ENCODE assay signal across 8 mouse cellular contexts in genomic region chr15:79546410-79547288, GRCm38 (mm10). TPM values are rescaled to one million over a fixed set of nuclear protein-coding genes. Genes with fewer than 3 reads are reported as not detected.
A peak's percentile ranks its signal among the peaks of the same experiment; 100 is the strongest.
DNase-seq lines count a peak whose midpoint lies in the region; ATAC-seq and TF ChIP-seq lines count a peak whose summit lies in the region.

Gene Ddx17, minus strand, starts transcription at chr15:79546741.

- peaks cover 19% of the 10 kb centered on the region for H3K4me1 ChIP-seq in embryonic facial prominence, embryonic 13.5 days
- H3K4me1 ChIP-seq in heart, adult 2 months (ENCODE audit: control insufficient read depth, insufficient read depth, low read length) = no peaks in the 10 kb centered on the region; the same call in 1 of the 2 replicates
- H3K4me1 ChIP-seq in limb, embryonic 13.5 days = peaks cover 23% of the 10 kb centered on the region
- peaks cover 27% of the 10 kb centered on the region for H3K4me1 ChIP-seq in midbrain, embryonic 16.5 days (ENCODE audit: control insufficient read depth, insufficient read depth, low read length)

- peak; percentile 92 for TF ChIP-seq POLR2A in heart, adult 2 months (IDR thresholded peaks at IDR 0.05; ENCODE audit: insufficient read depth, low read depth, low read length)

- peak; percentile 27; the same call in 1 of the 2 replicates for TF ChIP-seq EP300 in heart, adult 2 months (IDR thresholded peaks at IDR 0.05; ENCODE audit: insufficient read depth, low read depth, low read length)

- peaks cover 3% of the 10 kb centered on the region for H3K79me2 ChIP-seq in heart, adult 2 months (replicated peaks; ENCODE audit: control insufficient read depth, insufficient read depth, low read length)

- peaks cover 28% of the 10 kb centered on the region for H3K36me3 ChIP-seq in embryonic facial prominence, embryonic 13.5 days
- peaks cover 30% of the 10 kb centered on the region for H3K36me3 ChIP-seq in heart, adult 2 months (ENCODE audit: control insufficient read depth, insufficient read depth, low read length)
- H3K36me3 ChIP-seq in limb, embryonic 13.5 days = peaks cover 27% of the 10 kb centered on the region
- peaks cover 15% of the 10 kb centered on the region for H3K36me3 ChIP-seq in midbrain, embryonic 16.5 days (ENCODE audit: control insufficient read depth, insufficient read depth, low read length)

- peak; percentile 98 for ATAC-seq in embryonic facial prominence, embryonic 13.5 days (ENCODE audit: insufficient number of reproducible peaks, insufficient read depth, low FRiP score, low TSS enrichment, low read depth)
- ATAC-seq in limb, embryonic 13.5 days (ENCODE audit: low FRiP score, low read depth) = peak; percentile 97
- ATAC-seq in midbrain, embryonic 16.5 days = peak; percentile 97

- peak within 1 kb of the TSS; percentile 91 for H3K4me3 ChIP-seq in embryonic facial prominence, embryonic 13.5 days
- H3K4me3 ChIP-seq in heart, adult 2 months = peak within 1 kb of the TSS; percentile 98
- peak within 1 kb of the TSS; percentile 94 for H3K4me3 ChIP-seq in limb, embryonic 13.5 days
- H3K4me3 ChIP-seq in midbrain, embryonic 16.5 days (ENCODE audit: low read depth, low read length) = peak within 1 kb of the TSS; percentile 89

- WGBS in embryonic facial prominence, embryonic 13.5 days = 2% methylated on average over 84 of the region's 84 CpGs
- 3% methylated on average over 84 of the region's 84 CpGs for WGBS in heart, adult 2 months
- 3% methylated on average over 84 of the region's 84 CpGs for WGBS in limb, embryonic 13.5 days
- 2% methylated on average over 84 of the region's 84 CpGs for WGBS in midbrain, embryonic 16.5 days

- intact Hi-C loops in heart, adult 2 months (cut with DNase I) = loop anchor here (2.0 kb wide), 1 partner anchor 30 kb away; the partner anchor contains the start of gene Kdelr3

- peak within 1 kb of the TSS; percentile 99 for H3K9ac ChIP-seq in embryonic facial prominence, embryonic 13.5 days
- H3K9ac ChIP-seq in heart, adult 2 months (ENCODE audit: low read depth, low read length) = peak within 1 kb of the TSS; percentile 94
- H3K9ac ChIP-seq in limb, embryonic 13.5 days = peak within 1 kb of the TSS; percentile 97
- peak within 1 kb of the TSS; percentile 99 for H3K9ac ChIP-seq in midbrain, embryonic 16.5 days (ENCODE audit: low read depth, low read length)

- peak within 1 kb of the TSS; percentile 98 for H3K27ac ChIP-seq in embryonic facial prominence, embryonic 13.5 days
- peak within 1 kb of the TSS; percentile 100 for H3K27ac ChIP-seq in heart, adult 2 months
- H3K27ac ChIP-seq in limb, embryonic 13.5 days = peak within 1 kb of the TSS; percentile 98
- peak within 1 kb of the TSS; percentile 100 for H3K27ac ChIP-seq in midbrain, embryonic 16.5 days (ENCODE audit: low read length)

- no peaks in the 10 kb centered on the region for H3K27me3 ChIP-seq in embryonic facial prominence, embryonic 13.5 days
- no peaks in the 10 kb centered on the region; the same call in 1 of the 2 replicates for H3K27me3 ChIP-seq in heart, adult 2 months (ENCODE audit: control insufficient read depth, insufficient read depth, low read length)
- peaks cover 3% of the 10 kb centered on the region; the same call in 1 of the 2 replicates for H3K27me3 ChIP-seq in limb, embryonic 13.5 days
- no peaks in the 10 kb centered on the region for H3K27me3 ChIP-seq in midbrain, embryonic 16.5 days (ENCODE audit: control insufficient read depth, insufficient read depth, low read depth, low read length)

- TF ChIP-seq CTCF in heart, adult 2 months (IDR thresholded peaks at IDR 0.05) = no peak

- peak within 1 kb of the TSS; percentile 81 for H3K4me2 ChIP-seq in embryonic facial prominence, embryonic 13.5 days
- peak within 1 kb of the TSS; percentile 91 for H3K4me2 ChIP-seq in limb, embryonic 13.5 days (replicated peaks)
- H3K4me2 ChIP-seq in midbrain, embryonic 16.5 days (ENCODE audit: low read length) = peak within 1 kb of the TSS; percentile 89

- H3K9me3 ChIP-seq in embryonic facial prominence, embryonic 13.5 days = no peaks in the 10 kb centered on the region
- no peaks in the 10 kb centered on the region for H3K9me3 ChIP-seq in limb, embryonic 13.5 days
- H3K9me3 ChIP-seq in midbrain, embryonic 16.5 days (replicated peaks; ENCODE audit: control insufficient read depth, low read length, poor library complexity, severe bottlenecking) = no peaks in the 10 kb centered on the region

- DNase-seq in 3134 (ENCODE audit: extremely low read depth, insufficient read length, low spot score) = peak; percentile 99
- peak; percentile 98 to 99 for DNase-seq in adrenal gland, postnatal 36 days
- DNase-seq in heart, adult 2 months = peak; percentile 97 to 100
- peak; percentile 94 to 97 for DNase-seq in kidney, adult 8-10 months
- DNase-seq in spleen, postnatal 10 days (ENCODE audit: low spot score in 2 of 2) = peak; percentile 98 to 99

RNA-seq across cellular contexts. Expression of gene Ddx17, which starts in this region (rescaled TPM):
- 100 to 1,000 TPM; 228 to 300 TPM for total RNA-seq in adrenal gland, postnatal 36 days (2021)
- polyA plus RNA-seq in embryonic facial prominence, embryonic 13.5 days (2015; fragmentation: Nextera tagmentation; extraction: Ambion mirVana) = 61.4 and 65.8 TPM in 2 replicates
- 10 to 100 TPM; 77.6 to 95.1 TPM for total RNA-seq in heart, adult 2 months (2021)
- 122 and 219 TPM in 2 replicates for polyA plus RNA-seq in heart, adult 2 months (2012; rRNA removed)
- 62.3 and 62.9 TPM in 2 replicates for polyA plus RNA-seq in limb, embryonic 13.5 days (2015; fragmentation: Nextera tagmentation; extraction: Ambion mirVana)
- polyA plus RNA-seq in midbrain, embryonic 16.5 days (2015; fragmentation: Nextera tagmentation; extraction: Ambion mirVana) = 49.8 and 56.8 TPM in 2 replicates

Comparison
In these comparisons a context has a peak if more than half of its experiments do, and no peak if none do; other contexts are left out.
1. Peak in every context shown above with its lines: DNase-seq, ATAC-seq, H3K4me3 ChIP-seq and H3K27ac ChIP-seq.